In genomic region chr12:16844623-16845592, GRCm38 (mm10) we compare ENCODE assay signal across 10 mouse cellular contexts. TPM values are rescaled to one million over a fixed set of nuclear protein-coding genes. Genes with fewer than 3 reads are reported as not detected.
DNase-seq lines count a peak whose midpoint lies in the region; ATAC-seq and TF ChIP-seq lines count a peak whose summit lies in the region.
"Had no signal": no experiment of that assay in that cellular context is flagged by ENCODE, and none has a peak within 500 bp of the region (broad histone marks: within the 10 kb centered on the region; RNA-seq: fewer than 3 reads in every experiment).

No protein-coding gene starts in this region.

- WGBS in embryonic facial prominence, embryonic 12.5 days: 45% methylated on average over 14 of the region's 14 CpGs
- 45% methylated on average over 14 of the region's 14 CpGs for WGBS in heart, embryonic 13.5 days
- 68% methylated on average over 14 of the region's 14 CpGs for WGBS in hindbrain, embryonic 16.5 days

- H3K27ac ChIP-seq in layer of hippocampus, adult 2 months: peak overlapping the region; percentile 40; the same call in 1 of the 2 replicates
- peak overlapping the region; percentile 76; the same call in 1 of the 2 replicates for H3K27ac ChIP-seq in embryonic facial prominence, embryonic 12.5 days
- peak overlapping the region; percentile 84 for H3K27ac ChIP-seq in heart, embryonic 13.5 days (replicated peaks)
- no peak overlapping the region for H3K27ac ChIP-seq in hindbrain, embryonic 16.5 days (ENCODE audit: low read depth, low read length)
- H3K27ac ChIP-seq: hindbrain, embryonic 12.5 days had no signal

- H3K4me3 ChIP-seq in layer of hippocampus, adult 2 months: no peak overlapping the region
- no peak overlapping the region for H3K4me3 ChIP-seq in embryonic facial prominence, embryonic 12.5 days
- H3K4me3 ChIP-seq in heart, embryonic 13.5 days: no peak overlapping the region
- no peak overlapping the region for H3K4me3 ChIP-seq in hindbrain, embryonic 16.5 days (ENCODE audit: low read length)
- H3K4me3 ChIP-seq: hindbrain, embryonic 12.5 days had no signal

- no peaks in the 10 kb centered on the region for H3K9me3 ChIP-seq in embryonic facial prominence, embryonic 12.5 days
- no peaks in the 10 kb centered on the region for H3K9me3 ChIP-seq in heart, embryonic 13.5 days
- no peaks in the 10 kb centered on the region for H3K9me3 ChIP-seq in hindbrain, embryonic 16.5 days (ENCODE audit: control insufficient read depth, low read length)
- H3K9me3 ChIP-seq: hindbrain, embryonic 12.5 days had no signal

- H3K4me2 ChIP-seq in embryonic facial prominence, embryonic 12.5 days (replicated peaks): no peak overlapping the region
- H3K4me2 ChIP-seq in heart, embryonic 13.5 days: peak overlapping the region; percentile 16; the same call in 1 of the 2 replicates
- no peak overlapping the region for H3K4me2 ChIP-seq in hindbrain, embryonic 16.5 days (ENCODE audit: low read length)
- H3K4me2 ChIP-seq: hindbrain, embryonic 12.5 days had no signal

- no peak for TF ChIP-seq CTCF in layer of hippocampus, adult 2 months (conservative IDR thresholded peaks at IDR 0.05)

- H3K4me1 ChIP-seq in embryonic facial prominence, embryonic 12.5 days: no peaks in the 10 kb centered on the region; the same call in 1 of the 2 replicates
- H3K4me1 ChIP-seq in heart, embryonic 13.5 days: peaks cover 38% of the 10 kb centered on the region
- no peaks in the 10 kb centered on the region for H3K4me1 ChIP-seq in hindbrain, embryonic 16.5 days (ENCODE audit: control insufficient read depth, insufficient read depth, low read depth, low read length)
- H3K4me1 ChIP-seq: hindbrain, embryonic 12.5 days had no signal

- H3K27me3 ChIP-seq in embryonic facial prominence, embryonic 12.5 days: no peaks in the 10 kb centered on the region
- no peaks in the 10 kb centered on the region for H3K27me3 ChIP-seq in heart, embryonic 13.5 days (replicated peaks)
- no peaks in the 10 kb centered on the region for H3K27me3 ChIP-seq in hindbrain, embryonic 16.5 days (replicated peaks; ENCODE audit: control insufficient read depth, insufficient read depth, low read length)
- H3K27me3 ChIP-seq: hindbrain, embryonic 12.5 days; Patski had no signal

- no peaks in the 10 kb centered on the region for H3K36me3 ChIP-seq in embryonic facial prominence, embryonic 12.5 days
- H3K36me3 ChIP-seq in heart, embryonic 13.5 days: no peaks in the 10 kb centered on the region
- H3K36me3 ChIP-seq in hindbrain, embryonic 16.5 days (ENCODE audit: control insufficient read depth, insufficient read depth, low read length): no peaks in the 10 kb centered on the region
- H3K36me3 ChIP-seq: hindbrain, embryonic 12.5 days had no signal

- DNase-seq in layer of hippocampus, adult 2 months (ENCODE audit: low spot score in 2 of 2): no peak
- DNase-seq in layer of hippocampus, adult 11-12 months (ENCODE audit: low spot score): no peak
- DNase-seq in retina, embryonic 14.5 days (ENCODE audit: low spot score): peak; percentile 64
- DNase-seq in ovary, postnatal 14 days (ENCODE audit: low spot score): no peak
- DNase-seq in urinary bladder, adult 18-20 months (ENCODE audit: low spot score in 2 of 2): no peak

- ATAC-seq in embryonic facial prominence, embryonic 12.5 days (ENCODE audit: insufficient number of reproducible peaks, insufficient read depth, low FRiP score, low TSS enrichment): 0 out of 2 replicates have a peak, but pooled peaks have one; percentile 44
- no peak for ATAC-seq in heart, embryonic 13.5 days (ENCODE audit: extremely low read depth, insufficient number of reproducible peaks, low FRiP score, low TSS enrichment)
- ATAC-seq in hindbrain, embryonic 16.5 days: no peak
- ATAC-seq: Patski had no signal

- H3K9ac ChIP-seq in embryonic facial prominence, embryonic 12.5 days: no peak overlapping the region
- no peak overlapping the region; the same call in 1 of the 2 replicates for H3K9ac ChIP-seq in heart, embryonic 13.5 days
- no peak overlapping the region for H3K9ac ChIP-seq in hindbrain, embryonic 16.5 days (ENCODE audit: low read depth, low read length)
- H3K9ac ChIP-seq: hindbrain, embryonic 12.5 days had no signal

RNA-seq across cellular contexts. Expression of gene E2f6, which starts 34.1 kb away (rescaled TPM):
- 10 to 100 TPM; 28.3 to 32.7 TPM for total RNA-seq in layer of hippocampus, adult 2 months (2021)
- 83.4 and 87.3 TPM in 2 replicates for polyA plus RNA-seq in embryonic facial prominence, embryonic 12.5 days (2016; fragmentation: Nextera tagmentation; extraction: Ambion mirVana)
- polyA plus RNA-seq in heart, embryonic 13.5 days (2015; fragmentation: Nextera tagmentation; extraction: Ambion mirVana): 43.6 and 50.8 TPM in 2 replicates
- polyA plus RNA-seq in hindbrain, embryonic 16.5 days (2015; fragmentation: Nextera tagmentation; extraction: Ambion mirVana): 28.9 and 30.2 TPM in 2 replicates

RNA-seq across cellular contexts. Expression of gene Greb1, which starts 44.2 kb away (rescaled TPM):
- under 1 TPM; 0.27 to 0.38 TPM for total RNA-seq in layer of hippocampus, adult 2 months (2021)
- polyA plus RNA-seq in embryonic facial prominence, embryonic 12.5 days (2016; fragmentation: Nextera tagmentation; extraction: Ambion mirVana): 5.6 and 6.0 TPM in 2 replicates
- polyA plus RNA-seq in heart, embryonic 13.5 days (2015; fragmentation: Nextera tagmentation; extraction: Ambion mirVana): 0.44 and 1.1 TPM in 2 replicates
- polyA plus RNA-seq in hindbrain, embryonic 16.5 days (2015; fragmentation: Nextera tagmentation; extraction: Ambion mirVana): 0.51 and 0.70 TPM in 2 replicates

RNA-seq across cellular contexts. Expression of gene Rock2, which starts 49.8 kb away (rescaled TPM):
- total RNA-seq in layer of hippocampus, adult 2 months (2021): 100 to 1,000 TPM; 131 to 133 TPM
- 18.9 and 19.5 TPM in 2 replicates for polyA plus RNA-seq in embryonic facial prominence, embryonic 12.5 days (2016; fragmentation: Nextera tagmentation; extraction: Ambion mirVana)
- 15.6 and 16.1 TPM in 2 replicates for polyA plus RNA-seq in heart, embryonic 13.5 days (2015; fragmentation: Nextera tagmentation; extraction: Ambion mirVana)
- 9.6 and 10.9 TPM in 2 replicates for polyA plus RNA-seq in hindbrain, embryonic 16.5 days (2015; fragmentation: Nextera tagmentation; extraction: Ambion mirVana)
